Mouse (Mus musculus): ENCODE data around the gene Slc44a4.
A peak's percentile ranks its signal among the peaks of the same experiment; 100 is the strongest.

Slc44a4 gene

GRCm38 (mm10) chr17:34913930-34914665, at the start of gene Slc44a4:
TSS of gene Slc44a4 (plus strand) at chr17:34914466.
- no peak for DNase-seq (ENCODE audit: low spot score in 2 of 2)

- no peak for DNase-seq (ENCODE audit: low spot score in 2 of 2)
Observed at GRCm38 (mm10) chr17:34865981-34866380, 48.3 kb upstream of the Slc44a4 start.

GRCm38 (mm10) chr17:34874321-34874720, 39.9 kb upstream of the Slc44a4 start:
- no peak for DNase-seq (ENCODE audit: low spot score in 2 of 2)

GRCm38 (mm10) chr17:34879336-34879879, 34.9 kb upstream of the Slc44a4 start, which contains the start of gene Zbtb12:
TSS of gene Zbtb12 (plus strand) at chr17:34879483.
- DNase-seq (ENCODE audit: low spot score in 2 of 2), result no peak

GRCm38 (mm10) chr17:34881166-34881565, 33.1 kb upstream of the Slc44a4 start:
- no peak for DNase-seq (ENCODE audit: low spot score in 2 of 2)

GRCm38 (mm10) chr17:34881683-34882310, 32.5 kb upstream of the Slc44a4 start, which contains the start of gene Gm20547:
TSS of gene Gm20547 (minus strand) at chr17:34882042.
- no peak for DNase-seq (ENCODE audit: low spot score in 2 of 2)

GRCm38 (mm10) chr17:34883332-34883731, 30.9 kb upstream of the Slc44a4 start:
- DNase-seq (ENCODE audit: low spot score in 2 of 2), result no peak

GRCm38 (mm10) chr17:34884704-34885103, 29.6 kb upstream of the Slc44a4 start:
- no peak for DNase-seq (ENCODE audit: low spot score in 2 of 2)

- no peak for DNase-seq (ENCODE audit: low spot score in 2 of 2)
Observed at GRCm38 (mm10) chr17:34885615-34886014, 28.7 kb upstream of the Slc44a4 start.

- DNase-seq (ENCODE audit: low spot score in 2 of 2), result no peak
Observed at GRCm38 (mm10) chr17:34887942-34888341, 26.3 kb upstream of the Slc44a4 start.

GRCm38 (mm10) chr17:34890074-34890743, 24.1 kb upstream of the Slc44a4 start:
- DNase-seq (ENCODE audit: low spot score in 2 of 2), result no peak

- no peak for DNase-seq (ENCODE audit: low spot score in 2 of 2)
Observed at GRCm38 (mm10) chr17:34891377-34891776, 22.9 kb upstream of the Slc44a4 start.

- DNase-seq (ENCODE audit: low spot score in 2 of 2), result no peak
Observed at GRCm38 (mm10) chr17:34893072-34893824, 21.0 kb upstream of the Slc44a4 start.

GRCm38 (mm10) chr17:34894074-34894597, 20.1 kb upstream of the Slc44a4 start:
- DNase-seq (ENCODE audit: low spot score in 2 of 2), result peak; percentile 85 to 95

GRCm38 (mm10) chr17:34894801-34895530, 19.3 kb upstream of the Slc44a4 start:
- DNase-seq (ENCODE audit: low spot score in 2 of 2), result peak; percentile 37 to 54

GRCm38 (mm10) chr17:34895724-34896123, 18.5 kb upstream of the Slc44a4 start:
- DNase-seq (ENCODE audit: low spot score in 2 of 2), result peak in 1 of 2 experiments; percentile 14

- DNase-seq (ENCODE audit: low spot score in 2 of 2), result peak in 1 of 2 experiments; percentile 14
Observed at GRCm38 (mm10) chr17:34896366-34896765, 17.9 kb upstream of the Slc44a4 start.

- DNase-seq (ENCODE audit: low spot score in 2 of 2), result no peak
Observed at GRCm38 (mm10) chr17:34897373-34898159, 16.7 kb upstream of the Slc44a4 start.

GRCm38 (mm10) chr17:34898160-34898586, 16.1 kb upstream of the Slc44a4 start, which contains the start of the genes C2 and Ehmt2:
TSS of gene C2 (minus strand) at chr17:34898265.
TSS of gene Ehmt2 (plus strand) at chr17:34898469.
- peak; percentile 68 to 75 for DNase-seq (ENCODE audit: low spot score in 2 of 2)

- DNase-seq (ENCODE audit: low spot score in 2 of 2), result no peak
Observed at GRCm38 (mm10) chr17:34898706-34899052, 15.6 kb upstream of the Slc44a4 start.
